Mouse (Mus musculus): Measurements from ENCODE around the gene Bzw1. TPM values are rescaled to one million over a fixed set of nuclear protein-coding genes. Genes with fewer than 3 reads are reported as not detected.

Gene Bzw1
- polyA plus RNA-seq (2014; fragmentation: Illumina TruSeq; extraction: RNeasy Lipid Tissue Mini Kit (QIAGEN cat#74804); ENCODE audit: insufficient read depth, low read depth, low replicate concordance), result 61.7 TPM

GRCm38 (mm10) chr1:58392652-58393283, at the start of gene Bzw1:
Gene Bzw1, plus strand, starts transcription at chr1:58392898.

GRCm38 (mm10) chr1:58423371-58424248, 30.9 kb downstream of the Bzw1 start, which contains the start of gene Clk1:
Gene Clk1, minus strand, starts transcription at chr1:58424066.

GRCm38 (mm10) chr1:58445143-58445722, 52.5 kb downstream of the Bzw1 start, which contains the start of the genes Nif3l1 and Ppil3:
Gene Nif3l1, plus strand, starts transcription at chr1:58445151.
Gene Ppil3, minus strand, starts transcription at chr1:58445486.

Other genes starting within 250 kb of the Bzw1 start
- 0.04 TPM for gene Aox4, start 182.5 kb upstream of the Bzw1 start, polyA plus RNA-seq (2014; fragmentation: Illumina TruSeq; extraction: RNeasy Lipid Tissue Mini Kit (QIAGEN cat#74804); ENCODE audit: insufficient read depth, low read depth, low replicate concordance)
- gene Aox2, start 114.6 kb upstream of the Bzw1 start, polyA plus RNA-seq (2014; fragmentation: Illumina TruSeq; extraction: RNeasy Lipid Tissue Mini Kit (QIAGEN cat#74804); ENCODE audit: insufficient read depth, low read depth, low replicate concordance), result not detected
- 158 TPM for gene Clk1, start 31.2 kb downstream of the Bzw1 start, polyA plus RNA-seq (2014; fragmentation: Illumina TruSeq; extraction: RNeasy Lipid Tissue Mini Kit (QIAGEN cat#74804); ENCODE audit: insufficient read depth, low read depth, low replicate concordance)
- gene Nif3l1, start 52.3 kb downstream of the Bzw1 start, polyA plus RNA-seq (2014; fragmentation: Illumina TruSeq; extraction: RNeasy Lipid Tissue Mini Kit (QIAGEN cat#74804); ENCODE audit: insufficient read depth, low read depth, low replicate concordance), result 10.8 TPM
- 32.7 TPM for gene Ppil3, start 52.6 kb downstream of the Bzw1 start, polyA plus RNA-seq (2014; fragmentation: Illumina TruSeq; extraction: RNeasy Lipid Tissue Mini Kit (QIAGEN cat#74804); ENCODE audit: insufficient read depth, low read depth, low replicate concordance)
- 7.2 TPM for gene Orc2, start 112.2 kb downstream of the Bzw1 start, polyA plus RNA-seq (2014; fragmentation: Illumina TruSeq; extraction: RNeasy Lipid Tissue Mini Kit (QIAGEN cat#74804); ENCODE audit: insufficient read depth, low read depth, low replicate concordance)
- gene Fam126b, start 193.4 kb downstream of the Bzw1 start, polyA plus RNA-seq (2014; fragmentation: Illumina TruSeq; extraction: RNeasy Lipid Tissue Mini Kit (QIAGEN cat#74804); ENCODE audit: insufficient read depth, low read depth, low replicate concordance), result 5.3 TPM
- 171 TPM for gene Ndufb3, start 193.5 kb downstream of the Bzw1 start, polyA plus RNA-seq (2014; fragmentation: Illumina TruSeq; extraction: RNeasy Lipid Tissue Mini Kit (QIAGEN cat#74804); ENCODE audit: insufficient read depth, low read depth, low replicate concordance)

Measured in lung, adult 10 weeks (tissue).